Mouse (Mus musculus) kidney, adult 2 months (tissue): ENCODE data around the gene Riok1. TPM values are rescaled to one million over a fixed set of nuclear protein-coding genes. Genes with fewer than 3 reads are reported as not detected.

Source experiments
- DNase-seq: peaks from one replicate; pipeline ENCODE4 v3.0.0; 2021
- H3K27ac ChIP-seq: fragments of 200-500 bp; 2 replicates; pipeline ENCODE4 v1.5.1; 2012; ENCODE audit warnings: low read depth, low read length, control low read depth, inconsistent platforms; ENCODE audit not compliant: insufficient read depth
- H3K27me3 ChIP-seq: fragments of 200-500 bp; replicated peaks from 2 replicates; pipeline ENCODE4 v1.6.1; 2012; ENCODE audit warnings: mild to moderate bottlenecking, moderate library complexity, low read length, inconsistent platforms; ENCODE audit not compliant: control insufficient read depth, insufficient read depth
- H3K36me3 ChIP-seq: fragments of 200-500 bp; 2 replicates; pipeline ENCODE4 v1.6.1; 2012; ENCODE audit warnings: mild to moderate bottlenecking, moderate library complexity, low read length, inconsistent platforms; ENCODE audit not compliant: control insufficient read depth, insufficient read depth
- H3K4me1 ChIP-seq: fragments of 200-500 bp; 2 replicates; pipeline ENCODE4 v1.6.1; 2011; ENCODE audit warnings: low read length; ENCODE audit not compliant: control insufficient read depth, insufficient read depth
- H3K4me3 ChIP-seq: fragments of 200-500 bp; 2 replicates; pipeline ENCODE4 v1.5.1; 2011; ENCODE audit warnings: mild to moderate bottlenecking, low read depth, low read length, control low read depth; ENCODE audit not compliant: insufficient read depth
- CTCF ChIP-seq: fragments of 200-500 bp; conservative IDR thresholded peaks from 2 replicates; pipeline ENCODE4 v1.5.1; 2011; ENCODE audit warnings: low read depth, mild to moderate bottlenecking, control low read depth, low read length, moderate library complexity, mixed read lengths; ENCODE audit not compliant: insufficient read depth, insufficient read length
- POLR2A ChIP-seq: fragments of 200-500 bp; IDR thresholded peaks from one replicate; pipeline ENCODE4 v1.6.1; 2011; ENCODE audit warnings: low read depth, low read length, control low read depth
- WGBS: fragments of 180-500 bp; shearing (Covaris S2); methylation state at CpG from one replicate; pipeline ENCODE4 v1.1.7; 2018; 5-methylcytosine and 5-hydroxymethylcytosine counted together
- polyA plus RNA-seq: library from polyadenylated mRNA; depleted of rRNA; stranded (reverse); fragments of >200 nt; gene quantifications from 2 replicates; pipeline ENCODE4 v1.2.3, GENCODE M21; 2012

The Riok1 gene
- polyA plus RNA-seq, 1 experiment = 7.6 TPM

GRCm38 (mm10) chr13:37999713-38000112, 37.1 kb upstream of the Riok1 start:
- H3K27me3 ChIP-seq = no peaks in the 10 kb centered on the region
- 74% methylated on average over 3 of the region's 3 CpGs for WGBS
- no peak for DNase-seq

DNA sequence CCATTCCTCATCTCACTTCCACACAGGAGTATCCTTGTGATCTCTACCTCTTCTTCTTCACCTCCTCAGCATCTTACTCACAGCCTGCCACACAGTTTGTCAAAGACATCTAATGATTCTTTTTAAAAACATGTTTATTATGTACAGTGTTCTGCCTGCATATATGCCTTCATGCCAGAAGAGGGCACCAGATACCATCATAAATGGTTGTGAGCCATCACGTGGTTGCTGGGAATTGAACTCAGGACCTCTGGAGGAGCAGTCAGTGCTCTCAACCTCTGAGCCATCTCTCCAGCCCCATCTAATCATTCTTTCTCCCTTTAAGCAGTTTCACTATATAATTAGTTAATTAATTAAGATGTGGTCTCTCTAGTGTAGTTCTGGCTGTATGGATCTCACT, 34.3 kb upstream of the Riok1 start:
- no peak overlapping the region for H3K27ac ChIP-seq
- H3K36me3 ChIP-seq = no peaks in the 10 kb centered on the region
- no peak overlapping the region for H3K4me3 ChIP-seq
- no peaks in the 10 kb centered on the region for H3K4me1 ChIP-seq
- DNase-seq = no peak
- no peak for TF ChIP-seq POLR2A
- 0 out of 2 replicates have a peak, but pooled peaks have one; percentile 0 for TF ChIP-seq CTCF
- H3K27me3 ChIP-seq = no peaks in the 10 kb centered on the region
- 52% methylated on average over 1 of the region's 1 CpGs for WGBS

More at GRCm38 (mm10) chr13:37999713-38000112, 37.1 kb upstream of the Riok1 start:
- Histone ChIP-seq H3K36me3 (no peaks in the 10 kb centered on the region), H3K4me3 (no peak overlapping the region), H3K27ac (no peak overlapping the region), H3K4me1 (no peaks in the 10 kb centered on the region)
- TF ChIP-seq CTCF = no peak

- no peak for TF ChIP-seq POLR2A
- TF ChIP-seq CTCF = no peak
- no peak for DNase-seq
- 97% methylated on average over 2 of the region's 2 CpGs for whole genome bisulfite sequencing
Measured at GRCm38 (mm10) chr13:38007972-38008371, 28.8 kb upstream of the Riok1 start.

DNA sequence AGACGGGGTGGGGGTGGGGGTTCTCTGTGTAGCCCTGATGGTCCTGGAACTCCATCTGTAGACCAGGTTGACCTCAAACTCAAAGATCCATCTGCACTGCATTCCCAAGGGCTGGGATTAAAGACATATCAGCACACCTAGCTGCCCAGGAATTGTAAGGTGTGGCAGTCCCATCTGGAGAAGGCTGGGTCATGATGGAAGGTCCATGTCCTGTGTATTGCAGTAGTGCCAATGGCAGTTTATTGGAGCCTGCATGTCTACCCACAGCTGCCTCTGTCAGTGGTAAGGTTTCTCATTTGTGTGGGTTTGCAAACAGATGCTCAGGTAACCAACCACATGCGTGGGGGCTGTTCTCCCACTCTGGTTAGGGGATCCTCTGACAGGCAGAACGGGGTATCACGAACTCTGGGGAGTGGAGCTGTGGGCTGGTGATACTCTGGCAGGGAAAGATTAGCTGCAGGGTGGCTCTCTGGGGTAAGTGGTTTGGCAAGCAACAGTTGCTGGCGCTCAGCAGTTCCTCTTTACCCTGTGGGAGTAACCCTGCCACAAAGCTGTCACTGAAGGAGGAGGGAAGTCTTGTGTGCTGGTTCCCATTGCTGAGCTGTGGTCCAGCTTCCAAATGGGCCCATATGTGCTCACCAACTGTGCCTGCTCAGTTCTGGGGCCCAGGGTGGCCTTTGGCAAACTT, 26.9 kb upstream of the Riok1 start:
- no peaks in the 10 kb centered on the region for H3K36me3 ChIP-seq
- no peaks in the 10 kb centered on the region for H3K4me1 ChIP-seq
- no peaks in the 10 kb centered on the region for H3K27me3 ChIP-seq
- H3K27ac ChIP-seq = no peak overlapping the region
- peak; percentile 3 for DNase-seq
- 76% methylated on average over 5 of the region's 5 CpGs for WGBS
- TF ChIP-seq CTCF (no peak), POLR2A (no peak)
- no peak overlapping the region for H3K4me3 ChIP-seq

More at GRCm38 (mm10) chr13:38007972-38008371, 28.8 kb upstream of the Riok1 start:
- Histone ChIP-seq H3K4me3 (no peak overlapping the region), H3K36me3 (no peaks in the 10 kb centered on the region), H3K27ac (no peak overlapping the region), H3K27me3 (no peaks in the 10 kb centered on the region), H3K4me1 (no peaks in the 10 kb centered on the region)

DNA sequence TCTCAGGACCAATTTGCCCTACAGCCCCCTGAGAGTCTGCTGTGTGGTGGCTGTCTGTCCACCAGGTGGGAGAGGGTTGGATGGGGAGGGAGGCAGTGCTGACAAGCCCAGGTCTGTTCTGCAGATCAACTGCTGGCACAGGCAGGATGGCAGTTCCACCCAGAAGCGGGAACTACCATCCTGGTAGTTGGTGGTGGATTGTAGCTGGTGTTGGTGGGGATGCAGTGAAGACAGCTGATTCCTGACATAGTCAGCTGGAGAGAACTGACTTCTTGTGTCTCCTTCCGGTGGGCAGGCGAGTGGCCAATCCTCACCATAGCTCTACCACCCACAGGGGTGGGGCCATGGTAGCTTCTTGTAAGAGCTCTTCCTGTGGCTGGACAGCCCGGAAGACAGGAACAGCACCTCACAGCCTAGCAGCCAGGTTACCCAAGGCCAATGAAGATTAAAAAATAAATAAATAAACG, 26.3 kb upstream of the Riok1 start:
- 84% methylated on average over 5 of the region's 5 CpGs for WGBS
- H3K36me3 ChIP-seq = no peaks in the 10 kb centered on the region
- H3K4me3 ChIP-seq = no peak overlapping the region
- H3K4me1 ChIP-seq = no peaks in the 10 kb centered on the region
- TF ChIP-seq CTCF (no peak), POLR2A (no peak)
- no peak overlapping the region for H3K27ac ChIP-seq
- DNase-seq = no peak
- no peaks in the 10 kb centered on the region for H3K27me3 ChIP-seq

DNA sequence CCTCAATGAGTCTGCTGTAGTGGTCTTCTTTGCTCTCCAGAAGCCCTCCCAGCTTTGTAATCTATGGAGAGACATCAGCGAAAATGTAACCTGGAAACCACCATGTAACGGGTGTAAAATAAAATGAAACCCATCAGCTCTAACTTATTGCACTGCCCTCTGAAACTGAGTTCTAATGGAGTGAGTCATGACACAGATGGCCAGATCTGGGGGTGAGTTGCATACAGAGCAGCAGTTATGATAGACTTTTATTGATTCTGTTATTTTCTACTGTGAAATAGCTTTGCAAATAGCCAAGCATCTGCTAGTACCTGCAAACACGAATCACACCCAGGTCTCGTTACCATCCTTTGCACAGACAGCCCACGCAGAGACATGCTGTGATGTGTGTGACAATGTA, 24.4 kb upstream of the Riok1 start:
- no peak for TF ChIP-seq CTCF
- DNase-seq = no peak
- Histone ChIP-seq H3K27ac (no peak overlapping the region), H3K4me3 (no peak overlapping the region), H3K4me1 (no peaks in the 10 kb centered on the region), H3K36me3 (no peaks in the 10 kb centered on the region), H3K27me3 (no peaks in the 10 kb centered on the region)
- WGBS = 84% methylated on average over 5 of the region's 5 CpGs

DNA sequence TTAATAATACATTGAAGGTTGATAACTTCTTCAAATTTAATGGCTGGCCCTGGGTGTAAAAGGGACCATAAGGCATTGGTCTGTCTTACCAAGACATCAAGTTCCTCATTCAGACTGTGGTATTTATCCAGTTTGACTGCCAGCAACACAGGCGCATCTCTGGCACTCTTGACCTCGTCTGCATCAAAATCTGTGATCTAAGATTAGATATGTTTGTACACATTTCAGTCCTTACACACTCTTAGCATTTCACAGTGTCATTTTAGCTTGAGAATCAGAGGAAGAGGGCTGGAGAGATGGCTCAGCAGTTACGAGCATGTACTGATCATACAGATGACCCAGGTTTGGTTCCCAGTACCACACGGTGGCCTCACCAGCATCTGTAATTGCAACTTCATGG, 21.2 kb upstream of the Riok1 start:
- Histone ChIP-seq H3K27me3 (no peaks in the 10 kb centered on the region), H3K4me3 (no peak overlapping the region), H3K27ac (no peak overlapping the region), H3K4me1 (no peaks in the 10 kb centered on the region), H3K36me3 (no peaks in the 10 kb centered on the region)
- 93% methylated on average over 4 of the region's 4 CpGs for WGBS
- no peak for TF ChIP-seq CTCF
- no peak for TF ChIP-seq POLR2A
- no peak for DNase-seq
